Mouse (Mus musculus) megakaryocyte, embryonic 14.5 days (primary cell): ENCODE data around the gene Tnpo1.

ENCODE experiments used
- FLI1 ChIP-seq: IDR thresholded peaks from 2 replicates; pipeline ENCODE4 v1.6.1; 2012; ENCODE audit warnings: low read length, inconsistent platforms, mixed read lengths
- GATA1 ChIP-seq: IDR thresholded peaks from 3 replicates; pipeline ENCODE4 v1.6.1; 2012; ENCODE audit warnings: mixed read lengths, low read length, inconsistent platforms, borderline replicate concordance

DNA sequence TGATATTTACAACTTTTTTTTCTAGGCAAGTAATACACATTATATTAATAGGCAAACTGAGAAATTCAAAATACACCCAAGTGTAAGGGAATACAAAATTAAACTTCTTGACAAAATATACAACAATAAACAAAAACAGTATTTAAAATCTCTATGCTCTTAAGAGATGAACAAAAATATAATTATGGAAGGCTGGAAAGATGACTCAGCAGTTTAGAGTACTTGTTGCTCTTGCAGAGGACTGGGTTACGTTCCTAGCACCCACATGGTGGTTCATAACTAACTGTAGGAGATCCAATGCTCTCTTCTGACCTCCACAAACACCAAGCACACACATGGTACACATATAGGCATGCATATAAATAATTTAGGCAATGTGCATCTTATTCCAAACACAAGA, 133.3 kb downstream of the Tnpo1 start:
- TF ChIP-seq GATA1, result no peak
- TF ChIP-seq FLI1, result no peak
